11 mouse cellular contexts compared by ENCODE assay signal in the genomic region with DNA sequence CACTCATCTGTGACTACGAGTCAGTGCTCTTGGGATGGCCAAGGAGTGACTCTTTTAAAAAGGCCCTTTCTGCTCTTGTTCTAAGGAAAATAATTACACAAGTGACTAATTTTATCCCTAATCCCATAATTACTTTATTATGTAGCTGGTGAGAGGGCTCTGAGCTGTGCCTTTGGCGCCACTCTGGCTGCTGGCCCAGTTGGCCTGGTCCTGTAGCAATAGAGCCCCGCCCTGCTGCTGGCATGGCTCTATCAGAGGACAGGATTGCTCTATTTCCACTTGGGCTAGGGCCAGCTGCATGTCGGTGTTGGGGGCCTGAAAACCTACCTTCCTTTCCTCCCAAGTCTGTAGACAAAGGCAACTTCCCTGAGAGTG. TPM values are rescaled to one million over a fixed set of nuclear protein-coding genes. Genes with fewer than 3 reads are reported as not detected.
DNase-seq lines count a peak whose midpoint lies in the region; ATAC-seq lines count a peak whose summit lies in the region.
"Had no signal": no experiment of that assay in that cellular context is flagged by ENCODE, and none has a peak within 500 bp of the region (broad histone marks: within the 10 kb centered on the region; RNA-seq: fewer than 3 reads in every experiment).

No protein-coding gene starts in this region.

- H3K27ac ChIP-seq in limb, embryonic 15.5 days = peak overlapping the region; percentile 17; the same call in 1 of the 2 replicates
- H3K27ac ChIP-seq: hindbrain, embryonic 12.5 days; limb, embryonic 13.5 days had no signal

- ATAC-seq in limb, embryonic 15.5 days (ENCODE audit: insufficient number of reproducible peaks, low FRiP score, low TSS enrichment, low read depth) = no peak

- H3K4me1 ChIP-seq in limb, embryonic 15.5 days = peaks cover 24% of the 10 kb centered on the region

- H3K4me3 ChIP-seq in limb, embryonic 15.5 days = no peak overlapping the region
- H3K4me3 ChIP-seq: hindbrain, embryonic 12.5 days; limb, embryonic 13.5 days had no signal

- no peaks in the 10 kb centered on the region for H3K36me3 ChIP-seq in limb, embryonic 15.5 days
- H3K36me3 ChIP-seq: hindbrain, embryonic 12.5 days; limb, embryonic 13.5 days had no signal

- H3K27me3 ChIP-seq in limb, embryonic 15.5 days = no peaks in the 10 kb centered on the region
- H3K27me3 ChIP-seq: hindbrain, embryonic 12.5 days; limb, embryonic 13.5 days had no signal

- DNase-seq in adrenal gland, postnatal 10 days = peak; percentile 81
- no peak for DNase-seq in adrenal gland, adult 8-10 months
- DNase-seq in kidney, postnatal 14 days = peak; percentile 40
- DNase-seq in kidney, adult 9 months = no peak
- DNase-seq in adrenal gland, postnatal 14 days = peak; percentile 78
- no peak for DNase-seq in thymus, adult 18-20 months
- DNase-seq in embryo, embryonic 11 days = no peak
- DNase-seq: spleen, adult 18-20 months had no signal

- H3K9me3 ChIP-seq in limb, embryonic 15.5 days = no peaks in the 10 kb centered on the region
- H3K9me3 ChIP-seq: hindbrain, embryonic 12.5 days; limb, embryonic 13.5 days had no signal

- 38% methylated on average over 4 of the region's 4 CpGs for WGBS in limb, embryonic 15.5 days

- no peak overlapping the region for H3K4me2 ChIP-seq in limb, embryonic 15.5 days
- H3K4me2 ChIP-seq: hindbrain, embryonic 12.5 days; limb, embryonic 13.5 days had no signal

- H3K9ac ChIP-seq in limb, embryonic 15.5 days = no peak overlapping the region
- H3K9ac ChIP-seq: hindbrain, embryonic 12.5 days; limb, embryonic 13.5 days had no signal

RNA-seq across cellular contexts. Expression of gene Epb41l1, which starts 36.6 kb away (rescaled TPM):
- total RNA-seq in adrenal gland, postnatal 10 days (2021) = 10 to 100 TPM; 41.5 to 56.4 TPM
- 100 to 1,000 TPM in 2 of 4 experiments, 10 to 100 TPM in 2; 72.4 to 109 (median 91.3) TPM for total RNA-seq in adrenal gland, adult 8-10 months (2022)
- total RNA-seq in adrenal gland, postnatal 14 days (2021) = 47.4 and 56.8 TPM in 2 replicates
- 2.6 and 3.1 TPM in 2 replicates for polyA plus RNA-seq in limb, embryonic 15.5 days (2015; fragmentation: Nextera tagmentation; extraction: Ambion mirVana)

Comparison
In these comparisons a context has a peak if more than half of its experiments do, and no peak if none do; other contexts are left out.
1. DNase-seq: peak in adrenal gland, postnatal 10 days (single experiment), kidney, postnatal 14 days (single experiment) and adrenal gland, postnatal 14 days (single experiment); none in adrenal gland, adult 8-10 months (single experiment), kidney, adult 9 months (single experiment), thymus, adult 18-20 months (0 of 2) and embryo, embryonic 11 days (single experiment).